Mouse (Mus musculus): ENCODE measurements at regions not wholly inside any gene's neighbourhood (a gene's known extent, or its start where the extent isn't known, plus 50 kb on each side); places are given as distances from the start of the nearest gene placed in this dataset.

DNA sequence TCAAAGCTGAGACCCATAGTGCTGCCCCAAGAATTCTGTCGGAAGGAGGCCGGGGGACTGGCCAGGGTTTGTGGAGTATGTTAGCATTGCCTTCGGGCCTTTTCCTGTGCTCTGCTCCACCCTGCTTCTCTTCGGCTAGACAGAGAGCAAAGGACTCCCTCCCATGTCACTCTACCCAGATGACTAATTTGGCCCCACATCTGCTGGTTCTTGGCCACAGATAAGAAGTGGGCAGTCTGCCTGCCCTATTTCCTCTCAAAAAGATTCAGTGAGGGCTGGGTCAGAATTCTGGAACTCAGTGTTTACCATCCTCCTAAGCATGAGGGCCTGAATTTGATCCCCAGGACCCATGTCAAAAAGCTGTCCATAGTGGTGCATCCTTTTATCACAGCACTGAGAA lies 78.0 kb downstream of the Inhbb start:
- Histone ChIP-seq H3K27me3 (ENCODE audit: control insufficient read depth, insufficient read depth, low read length) (no peaks in the 10 kb centered on the region), H3K4me1 (ENCODE audit: control insufficient read depth, insufficient read depth) (no peaks in the 10 kb centered on the region), H3K9me3 (replicated peaks; ENCODE audit: control insufficient read depth, low read length) (no peaks in the 10 kb centered on the region), H3K27ac (ENCODE audit: low read depth) (no peak overlapping the region), H3K4me2 (ENCODE audit: low read depth, low read length) (no peak overlapping the region), H3K9ac (replicated peaks; ENCODE audit: low read depth, low read length) (no peak overlapping the region), H3K36me3 (replicated peaks; ENCODE audit: control insufficient read depth, insufficient read depth, low read length) (no peaks in the 10 kb centered on the region), H3K4me3 (ENCODE audit: low read depth, low read length) (no peak overlapping the region)
- WGBS, result 64% methylated on average over 4 of the region's 4 CpGs
- ATAC-seq (ENCODE audit: insufficient read depth, low read depth), result no peak
- no peak for DNase-seq (ENCODE audit: low spot score)
- TF ChIP-seq CTCF (IDR thresholded peaks at IDR 0.05; ENCODE audit: low read depth) (no peak), EP300 (IDR thresholded peaks at IDR 0.05; ENCODE audit: low read depth) (no peak)

DNA sequence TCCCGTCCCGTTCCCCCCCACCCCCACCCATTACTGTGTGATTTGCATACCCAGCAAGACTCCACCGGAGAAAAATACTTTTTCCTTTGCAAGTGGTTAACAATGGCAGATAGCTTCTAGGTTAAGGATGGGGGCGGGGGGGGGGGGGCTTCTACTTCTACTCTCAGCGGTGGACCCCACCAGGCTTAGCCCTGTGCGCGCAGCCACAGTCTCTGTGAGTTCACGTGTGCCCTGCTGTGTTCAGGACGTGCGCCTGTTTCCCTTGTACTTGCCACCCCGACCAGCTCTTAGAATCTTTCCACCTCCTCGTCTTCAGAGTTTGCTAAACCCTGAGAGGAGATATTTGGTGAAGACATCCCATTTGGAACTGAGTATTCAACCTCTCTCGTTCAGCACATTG lies 86.9 kb downstream of the Inhbb start:
- no peak for ATAC-seq (ENCODE audit: insufficient read depth, low read depth)
- H3K4me2 ChIP-seq (ENCODE audit: low read depth, low read length), result no peak overlapping the region
- no peaks in the 10 kb centered on the region for H3K9me3 ChIP-seq (replicated peaks; ENCODE audit: control insufficient read depth, low read length)
- no peaks in the 10 kb centered on the region for H3K4me1 ChIP-seq (ENCODE audit: control insufficient read depth, insufficient read depth)
- DNase-seq (ENCODE audit: low spot score), result no peak
- H3K27ac ChIP-seq (ENCODE audit: low read depth), result no peak overlapping the region
- no peak for TF ChIP-seq EP300 (IDR thresholded peaks at IDR 0.05; ENCODE audit: low read depth)
- TF ChIP-seq CTCF (IDR thresholded peaks at IDR 0.05; ENCODE audit: low read depth), result no peak
- H3K36me3 ChIP-seq (replicated peaks; ENCODE audit: control insufficient read depth, insufficient read depth, low read length), result no peaks in the 10 kb centered on the region
- H3K9ac ChIP-seq (replicated peaks; ENCODE audit: low read depth, low read length), result no peak overlapping the region
- H3K27me3 ChIP-seq (ENCODE audit: control insufficient read depth, insufficient read depth, low read length), result no peaks in the 10 kb centered on the region
- no peak overlapping the region for H3K4me3 ChIP-seq (ENCODE audit: low read depth, low read length)
- 32% methylated on average over 12 of the region's 13 CpGs for WGBS

GRCm38 (mm10) chr1:119330751-119331326 lies 91.2 kb downstream of the Inhbb start:
- no peaks in the 10 kb centered on the region for H3K27me3 ChIP-seq (ENCODE audit: control insufficient read depth, insufficient read depth, low read length)
- H3K9me3 ChIP-seq (replicated peaks; ENCODE audit: control insufficient read depth, low read length), result no peaks in the 10 kb centered on the region
- H3K36me3 ChIP-seq (replicated peaks; ENCODE audit: control insufficient read depth, insufficient read depth, low read length), result no peaks in the 10 kb centered on the region
- H3K4me3 ChIP-seq (ENCODE audit: low read depth, low read length), result no peak overlapping the region
- no peaks in the 10 kb centered on the region for H3K4me1 ChIP-seq (ENCODE audit: control insufficient read depth, insufficient read depth)
- TF ChIP-seq EP300 (IDR thresholded peaks at IDR 0.05; ENCODE audit: low read depth) (no peak), CTCF (IDR thresholded peaks at IDR 0.05; ENCODE audit: low read depth) (no peak)
- H3K4me2 ChIP-seq (ENCODE audit: low read depth, low read length), result no peak overlapping the region
- no peak for ATAC-seq (ENCODE audit: insufficient read depth, low read depth)
- H3K9ac ChIP-seq (replicated peaks; ENCODE audit: low read depth, low read length), result no peak overlapping the region
- no peak for DNase-seq (ENCODE audit: low spot score)
- H3K27ac ChIP-seq (ENCODE audit: low read depth), result no peak overlapping the region
- WGBS, result 74% methylated on average over 4 of the region's 4 CpGs

DNA sequence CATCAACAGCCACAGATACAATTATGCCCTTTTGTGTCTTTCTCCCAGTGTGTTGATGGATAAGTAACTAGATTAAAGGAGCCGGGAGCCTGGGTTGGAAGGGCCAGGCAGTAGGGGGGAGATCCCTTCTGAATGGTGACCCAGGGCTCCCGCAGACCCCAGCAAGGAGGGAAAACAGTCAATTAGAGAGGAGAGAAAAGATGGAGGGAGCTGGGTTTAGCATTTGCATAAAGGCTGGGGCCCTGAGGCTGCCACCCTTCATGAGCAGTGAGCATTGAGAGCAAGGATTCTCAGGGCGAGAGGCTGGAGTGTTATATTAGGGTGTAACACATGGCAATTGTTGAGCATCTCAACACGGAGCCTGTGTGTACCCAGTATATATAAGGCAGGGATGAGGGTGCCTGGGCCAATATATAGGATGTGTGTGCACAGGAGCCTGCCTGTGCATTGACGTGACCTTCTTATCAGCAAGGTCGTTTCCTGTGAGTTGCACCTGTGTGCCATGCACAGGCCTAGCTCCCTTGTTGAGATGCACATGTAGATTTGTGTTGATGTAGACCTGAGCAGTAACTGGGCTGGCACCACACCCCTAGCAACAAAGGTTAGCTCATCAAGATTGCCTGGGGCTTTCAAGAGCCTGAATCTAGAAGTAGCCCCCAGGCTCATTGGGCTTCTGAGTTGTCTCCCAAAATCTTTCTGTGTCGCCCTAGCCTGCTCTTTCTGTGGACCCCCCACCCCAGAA lies 92.2 kb downstream of the Inhbb start:
- H3K27me3 ChIP-seq (ENCODE audit: control insufficient read depth, insufficient read depth, low read length), result no peaks in the 10 kb centered on the region

DNA sequence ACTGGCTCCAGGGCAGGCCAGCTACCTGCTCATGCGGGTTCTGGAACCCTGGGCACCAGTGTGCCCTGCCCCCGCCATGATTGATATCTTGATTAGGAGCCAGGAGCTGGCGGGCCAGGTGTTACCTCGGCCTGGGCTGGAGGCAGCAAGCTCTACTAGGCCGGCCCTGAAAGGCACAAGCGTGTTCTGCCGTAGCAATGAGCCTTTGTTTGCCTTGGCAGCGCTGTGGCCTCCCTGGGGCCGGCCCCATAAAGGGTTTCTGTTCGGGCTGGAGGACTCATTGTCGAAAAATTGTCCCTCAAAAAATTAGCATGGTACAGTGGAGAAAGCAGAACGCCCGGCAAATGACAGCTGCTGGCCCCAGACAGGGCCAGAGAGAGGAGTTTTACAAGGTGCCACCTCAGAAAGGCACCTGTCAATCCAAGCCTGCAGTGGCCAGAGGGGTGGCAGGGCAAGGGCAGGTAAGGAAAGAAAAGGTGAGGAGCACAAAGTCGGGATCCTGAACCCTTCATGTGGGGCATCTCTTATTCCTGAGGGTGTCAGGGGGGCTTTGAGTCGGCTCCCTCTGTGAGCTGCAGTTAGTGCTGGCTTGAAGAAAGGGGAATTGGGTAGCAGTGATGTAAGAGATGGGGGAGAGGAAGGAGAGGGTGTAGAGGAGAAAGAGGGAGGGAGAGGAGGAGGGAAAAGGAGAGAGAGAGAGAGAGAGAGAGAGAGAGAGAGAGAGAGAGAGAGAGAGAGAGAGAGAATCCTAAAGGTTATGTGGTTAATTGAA lies 92.9 kb downstream of the Inhbb start:
- ATAC-seq (ENCODE audit: insufficient read depth, low read depth), result no peak
- Histone ChIP-seq H3K4me2 (ENCODE audit: low read depth, low read length) (no peak overlapping the region), H3K9ac (replicated peaks; ENCODE audit: low read depth, low read length) (no peak overlapping the region), H3K4me3 (ENCODE audit: low read depth, low read length) (no peak overlapping the region), H3K4me1 (ENCODE audit: control insufficient read depth, insufficient read depth) (no peaks in the 10 kb centered on the region), H3K9me3 (replicated peaks; ENCODE audit: control insufficient read depth, low read length) (no peaks in the 10 kb centered on the region), H3K27me3 (ENCODE audit: control insufficient read depth, insufficient read depth, low read length) (no peaks in the 10 kb centered on the region), H3K27ac (ENCODE audit: low read depth) (no peak overlapping the region), H3K36me3 (replicated peaks; ENCODE audit: control insufficient read depth, insufficient read depth, low read length) (no peaks in the 10 kb centered on the region)
- DNase-seq (ENCODE audit: low spot score), result no peak
- TF ChIP-seq EP300 (IDR thresholded peaks at IDR 0.05; ENCODE audit: low read depth), result no peak
- no peak for TF ChIP-seq CTCF (IDR thresholded peaks at IDR 0.05; ENCODE audit: low read depth)
- 41% methylated on average over 15 of the region's 15 CpGs for WGBS

More for the DNA sequence above, 92.2 kb downstream of the Inhbb start:
- H3K4me3 ChIP-seq (ENCODE audit: low read depth, low read length), result no peak overlapping the region
- H3K9ac ChIP-seq (replicated peaks; ENCODE audit: low read depth, low read length), result no peak overlapping the region
- H3K4me2 ChIP-seq (ENCODE audit: low read depth, low read length), result no peak overlapping the region
- no peak for ATAC-seq (ENCODE audit: insufficient read depth, low read depth)
- DNase-seq (ENCODE audit: low spot score), result no peak
- WGBS, result 60% methylated on average over 7 of the region's 7 CpGs
- H3K36me3 ChIP-seq (replicated peaks; ENCODE audit: control insufficient read depth, insufficient read depth, low read length), result no peaks in the 10 kb centered on the region
- no peaks in the 10 kb centered on the region for H3K9me3 ChIP-seq (replicated peaks; ENCODE audit: control insufficient read depth, low read length)
- TF ChIP-seq CTCF (IDR thresholded peaks at IDR 0.05; ENCODE audit: low read depth), result no peak
- TF ChIP-seq EP300 (IDR thresholded peaks at IDR 0.05; ENCODE audit: low read depth), result no peak
- H3K27ac ChIP-seq (ENCODE audit: low read depth), result no peak overlapping the region
- H3K4me1 ChIP-seq (ENCODE audit: control insufficient read depth, insufficient read depth), result no peaks in the 10 kb centered on the region

All from heart, postnatal 0 days (tissue).